Mouse (Mus musculus): ENCODE data around the gene Taf1d. TPM values are rescaled to one million over a fixed set of nuclear protein-coding genes. Genes with fewer than 3 reads are reported as not detected.

Gene Taf1d
- polyA plus RNA-seq, 1 experiment from 2014 or later: 72.6 TPM

GRCm38 (mm10) chr9:15337776-15338175, 31.8 kb downstream of the Taf1d start:
- 76% methylated on average over 4 of the region's 4 CpGs for WGBS
- H3K27ac ChIP-seq: no peak overlapping the region
- TF ChIP-seq CTCF (IDR thresholded peaks at IDR 0.05; ENCODE audit: low read depth): no peak
- no peaks in the 10 kb centered on the region for H3K27me3 ChIP-seq (ENCODE audit: insufficient read depth, low read length)
- no peak overlapping the region for H3K4me2 ChIP-seq (ENCODE audit: low read length)
- H3K9ac ChIP-seq (ENCODE audit: low read depth, low read length): no peak overlapping the region
- no peak for DNase-seq (ENCODE audit: low spot score)
- H3K9me3 ChIP-seq (replicated peaks; ENCODE audit: low read length): no peaks in the 10 kb centered on the region
- no peaks in the 10 kb centered on the region for H3K4me1 ChIP-seq (replicated peaks; ENCODE audit: insufficient read depth, low read length)
- H3K4me3 ChIP-seq (replicated peaks; ENCODE audit: low read depth, low read length): no peak overlapping the region
- H3K36me3 ChIP-seq (ENCODE audit: insufficient read depth, low read length): peaks cover 56% of the 10 kb centered on the region
- no peak for ATAC-seq (replicated peaks; ENCODE audit: low FRiP score, low read depth)

GRCm38 (mm10) chr9:15349925-15350324, 43.9 kb downstream of the Taf1d start:
- H3K9me3 ChIP-seq (replicated peaks; ENCODE audit: low read length): no peaks in the 10 kb centered on the region
- no peak for ATAC-seq (replicated peaks; ENCODE audit: low FRiP score, low read depth)

GRCm38 (mm10) chr9:15356916-15357483, 51.0 kb downstream of the Taf1d start:
- H3K9ac ChIP-seq (ENCODE audit: low read depth, low read length): peak overlapping the region; percentile 79
- no peaks in the 10 kb centered on the region for H3K9me3 ChIP-seq (replicated peaks; ENCODE audit: low read length)
- H3K4me1 ChIP-seq (replicated peaks; ENCODE audit: insufficient read depth, low read length): no peaks in the 10 kb centered on the region
- peak overlapping the region; percentile 67 for H3K4me3 ChIP-seq (replicated peaks; ENCODE audit: low read depth, low read length)
- no peak for DNase-seq (ENCODE audit: low spot score)
- H3K27me3 ChIP-seq (ENCODE audit: insufficient read depth, low read length): no peaks in the 10 kb centered on the region
- H3K27ac ChIP-seq: peak overlapping the region; percentile 85
- no peak for TF ChIP-seq CTCF (IDR thresholded peaks at IDR 0.05; ENCODE audit: low read depth)
- WGBS: under 1% methylated on average over 9 of the region's 9 CpGs
- ATAC-seq (replicated peaks; ENCODE audit: low FRiP score, low read depth): no peak
- H3K36me3 ChIP-seq (ENCODE audit: insufficient read depth, low read length): peaks cover 4% of the 10 kb centered on the region; the same call in 1 of the 2 replicates
- peak overlapping the region; percentile 74 for H3K4me2 ChIP-seq (ENCODE audit: low read length)

More at GRCm38 (mm10) chr9:15349925-15350324, 43.9 kb downstream of the Taf1d start:
- Histone ChIP-seq H3K27me3 (ENCODE audit: insufficient read depth, low read length) (no peaks in the 10 kb centered on the region), H3K27ac (no peak overlapping the region), H3K36me3 (ENCODE audit: insufficient read depth, low read length) (peaks cover 22% of the 10 kb centered on the region; the same call in 1 of the 2 replicates), H3K4me1 (replicated peaks; ENCODE audit: insufficient read depth, low read length) (no peaks in the 10 kb centered on the region), H3K4me2 (ENCODE audit: low read length) (no peak overlapping the region), H3K9ac (ENCODE audit: low read depth, low read length) (no peak overlapping the region), H3K4me3 (replicated peaks; ENCODE audit: low read depth, low read length) (no peak overlapping the region)
- DNase-seq (ENCODE audit: low spot score): peak; percentile 19
- WGBS: 51% methylated on average over 2 of the region's 2 CpGs
- TF ChIP-seq CTCF (IDR thresholded peaks at IDR 0.05; ENCODE audit: low read depth): no peak

GRCm38 (mm10) chr9:15357484-15358275, 51.7 kb downstream of the Taf1d start, which contains the start of gene Cep295:
Gene Cep295 (minus strand): TSS chr9:15357788.
- H3K9me3 ChIP-seq (replicated peaks; ENCODE audit: low read length): no peaks in the 10 kb centered on the region
- WGBS: 2% methylated on average over 60 of the region's 60 CpGs
- no peaks in the 10 kb centered on the region for H3K36me3 ChIP-seq (ENCODE audit: insufficient read depth, low read length)
- H3K27me3 ChIP-seq (ENCODE audit: insufficient read depth, low read length): no peaks in the 10 kb centered on the region
- peak within 1 kb of the TSS; percentile 67 for H3K4me3 ChIP-seq (replicated peaks; ENCODE audit: low read depth, low read length)
- ATAC-seq (replicated peaks; ENCODE audit: low FRiP score, low read depth) (peak; percentile 99), DNase-seq (ENCODE audit: low spot score) (peak; percentile 95)
- no peak for TF ChIP-seq CTCF (IDR thresholded peaks at IDR 0.05; ENCODE audit: low read depth)
- H3K4me2 ChIP-seq (ENCODE audit: low read length): peak within 1 kb of the TSS; percentile 74
- H3K9ac ChIP-seq (ENCODE audit: low read depth, low read length): peak within 1 kb of the TSS; percentile 79
- no peaks in the 10 kb centered on the region for H3K4me1 ChIP-seq (replicated peaks; ENCODE audit: insufficient read depth, low read length)
- peak within 1 kb of the TSS; percentile 85 for H3K27ac ChIP-seq

GRCm38 (mm10) chr9:15364843-15365242, 58.8 kb downstream of the Taf1d start:
- Histone ChIP-seq H3K9me3 (replicated peaks; ENCODE audit: low read length) (no peaks in the 10 kb centered on the region), H3K9ac (ENCODE audit: low read depth, low read length) (no peak overlapping the region), H3K27ac (no peak overlapping the region), H3K27me3 (ENCODE audit: insufficient read depth, low read length) (no peaks in the 10 kb centered on the region), H3K4me3 (replicated peaks; ENCODE audit: low read depth, low read length) (no peak overlapping the region), H3K4me2 (ENCODE audit: low read length) (no peak overlapping the region), H3K36me3 (ENCODE audit: insufficient read depth, low read length) (no peaks in the 10 kb centered on the region), H3K4me1 (replicated peaks; ENCODE audit: insufficient read depth, low read length) (no peaks in the 10 kb centered on the region)
- ATAC-seq (replicated peaks; ENCODE audit: low FRiP score, low read depth) (no peak), DNase-seq (ENCODE audit: low spot score) (no peak)
- 87% methylated on average over 1 of the region's 1 CpGs for WGBS
- no peak for TF ChIP-seq CTCF (IDR thresholded peaks at IDR 0.05; ENCODE audit: low read depth)

GRCm38 (mm10) chr9:15365856-15366255, 59.8 kb downstream of the Taf1d start:
- H3K9me3 ChIP-seq (replicated peaks; ENCODE audit: low read length): no peaks in the 10 kb centered on the region
- H3K4me3 ChIP-seq (replicated peaks; ENCODE audit: low read depth, low read length): no peak overlapping the region
- H3K36me3 ChIP-seq (ENCODE audit: insufficient read depth, low read length): no peaks in the 10 kb centered on the region
- no peaks in the 10 kb centered on the region for H3K4me1 ChIP-seq (replicated peaks; ENCODE audit: insufficient read depth, low read length)
- ATAC-seq (replicated peaks; ENCODE audit: low FRiP score, low read depth): peak; percentile 46; the same call in 1 of the 2 replicates
- DNase-seq (ENCODE audit: low spot score): peak; percentile 83
- H3K4me2 ChIP-seq (ENCODE audit: low read length): no peak overlapping the region
- no peak overlapping the region for H3K27ac ChIP-seq
- H3K9ac ChIP-seq (ENCODE audit: low read depth, low read length): no peak overlapping the region
- TF ChIP-seq CTCF (IDR thresholded peaks at IDR 0.05; ENCODE audit: low read depth): peak; percentile 77
- 95% methylated on average over 1 of the region's 1 CpGs for WGBS
- no peaks in the 10 kb centered on the region for H3K27me3 ChIP-seq (ENCODE audit: insufficient read depth, low read length)

Data from kidney, postnatal 0 days (tissue).